Mouse (Mus musculus) limb, embryonic 10.5 days (tissue): ENCODE results near the gene Nat8f3. TPM values are rescaled to one million over a fixed set of nuclear protein-coding genes. Genes with fewer than 3 reads are reported as not detected.
"Not testable (repeated sequence)": the region's sequence is repeated elsewhere in the genome, so short reads cannot be mapped to it uniquely, and the experiment has no call there.

Experiments
- DNase-seq: peaks from one replicate; pipeline ENCODE4 v3.0.0-alpha.2; 2017; ENCODE audit warnings: low spot score
- H3K27ac ChIP-seq: fragments of 300-500 bp; sonication (generic); 2 replicates; pipeline ENCODE4 v1.5.1; 2016; ENCODE audit warnings: mild to moderate bottlenecking
- H3K27me3 ChIP-seq: fragments of 300-500 bp; sonication (generic); 2 replicates; pipeline ENCODE4 v1.6.1; 2016; ENCODE audit warnings: low read depth, mild to moderate bottlenecking; ENCODE audit not compliant: poor library complexity, severe bottlenecking
- H3K36me3 ChIP-seq: fragments of 300-500 bp; sonication (generic); 2 replicates; pipeline ENCODE4 v1.6.1; 2016; ENCODE audit warnings: mild to moderate bottlenecking, moderate library complexity
- H3K4me1 ChIP-seq: fragments of 300-500 bp; sonication (generic); 2 replicates; pipeline ENCODE4 v1.6.1; 2016
- H3K4me3 ChIP-seq: fragments of 300-500 bp; sonication (generic); 2 replicates; pipeline ENCODE4 v1.5.1; 2016; ENCODE audit warnings: mild to moderate bottlenecking, moderate library complexity
- H3K9me3 ChIP-seq: fragments of 300-500 bp; sonication (generic); replicated peaks from 2 replicates; pipeline ENCODE4 v1.6.1; 2016; ENCODE audit warnings: mild to moderate bottlenecking
- WGBS: fragments of 180-500 bp; shearing (Covaris S2); methylation state at CpG from one replicate; pipeline ENCODE4 v1.1.7; 2016; 5-methylcytosine and 5-hydroxymethylcytosine counted together
- polyA plus RNA-seq: library from polyadenylated mRNA; unstranded; fragments of >200 nt; fragmentation: Nextera tagmentation; extraction: Ambion mirVana; gene quantifications from 2 replicates; pipeline ENCODE4 v1.2.1, GENCODE M21; 2016

Nat8f3 gene
- polyA plus RNA-seq = 0.11 and 0.21 TPM in 2 replicates

DNA sequence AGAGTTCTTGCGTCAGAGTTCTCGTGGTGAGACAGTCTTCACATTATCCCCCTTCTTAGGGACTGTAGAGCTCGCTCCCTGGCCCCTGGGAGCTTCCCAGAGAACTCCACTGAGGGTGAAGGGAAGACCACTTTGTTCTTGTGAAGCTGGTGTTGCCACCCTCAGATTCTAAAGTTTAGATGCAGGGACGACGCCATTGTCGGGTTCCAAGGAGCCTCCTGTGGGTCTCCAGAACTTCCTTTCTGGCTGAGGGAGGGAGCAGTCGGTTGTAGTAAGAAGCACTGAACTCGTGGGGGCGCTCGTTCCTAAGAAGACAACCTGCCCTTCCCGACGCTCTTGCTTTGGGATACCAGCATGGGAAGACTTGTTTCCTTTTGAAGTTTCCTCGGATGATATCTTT, at the start of gene Nat8f3:
TSS of gene Nat8f3 (minus strand) at position 223 of the 400 bp plus-strand sequence.
- not testable (repeated sequence) for H3K27ac ChIP-seq, H3K36me3 ChIP-seq, H3K4me3 ChIP-seq, H3K27me3 ChIP-seq, H3K9me3 ChIP-seq, H3K4me1 ChIP-seq, DNase-seq
- 64% methylated on average over 13 of the region's 13 CpGs for WGBS

DNA sequence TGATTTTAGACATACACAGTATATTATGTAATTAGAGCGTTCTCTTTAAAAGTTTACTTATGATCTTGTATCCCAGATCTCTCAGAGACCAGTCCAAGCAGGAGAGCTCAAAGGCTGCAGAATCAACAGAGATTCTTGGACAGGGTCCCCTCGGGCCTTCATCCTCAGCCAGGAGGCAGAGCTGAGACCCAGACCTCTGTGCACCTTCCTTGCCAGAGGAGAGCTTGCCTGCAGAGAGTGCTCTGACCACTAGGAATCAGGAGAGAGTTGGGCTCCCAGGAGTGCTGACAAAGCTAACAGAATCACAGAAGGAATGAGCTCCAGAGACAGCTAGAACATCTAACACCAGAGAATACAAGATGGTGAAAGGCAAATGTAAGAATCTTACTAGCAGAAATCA, 47.8 kb upstream of the Nat8f3 start:
- DNase-seq = no peak
- WGBS = 84% methylated on average over 2 of the region's 2 CpGs

DNA sequence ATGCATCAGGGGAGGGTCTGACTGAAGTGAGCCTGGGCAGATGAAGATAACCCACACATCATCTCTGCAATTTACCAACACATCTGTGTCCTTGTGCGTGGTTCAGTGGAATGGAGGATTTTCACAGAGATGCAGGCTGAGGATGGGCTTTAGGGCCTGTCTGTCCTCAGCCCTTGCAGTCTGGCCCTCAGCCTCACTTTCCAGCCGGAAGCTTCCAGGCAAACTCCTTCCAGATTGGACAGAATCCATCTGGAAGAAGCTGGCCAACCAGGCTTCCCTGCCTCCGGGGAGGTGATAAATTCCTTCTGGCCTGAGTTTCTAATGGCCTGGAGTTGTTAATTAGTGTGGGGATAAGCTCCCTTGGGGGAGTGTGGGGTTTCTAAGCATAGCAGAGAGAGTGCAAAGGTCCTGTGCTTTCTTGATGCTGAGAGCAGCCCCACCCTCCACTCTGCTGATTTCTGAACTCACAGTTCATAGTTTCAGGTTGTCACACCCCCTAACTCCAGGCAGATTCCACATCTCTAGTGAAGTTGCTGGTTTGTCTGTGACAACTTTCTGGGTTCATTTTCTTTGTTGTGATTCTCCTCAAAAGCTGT, 45.5 kb upstream of the Nat8f3 start:
- not testable (repeated sequence) for DNase-seq, H3K27me3 ChIP-seq, H3K27ac ChIP-seq, H3K4me3 ChIP-seq, H3K9me3 ChIP-seq, H3K36me3 ChIP-seq, H3K4me1 ChIP-seq
- WGBS = 61% methylated on average over 3 of the region's 3 CpGs

More for the DNA sequence above, 47.8 kb upstream of the Nat8f3 start:
- H3K27ac ChIP-seq = no peak overlapping the region
- no peaks in the 10 kb centered on the region for H3K27me3 ChIP-seq
- no peak overlapping the region for H3K4me3 ChIP-seq
- no peaks in the 10 kb centered on the region for H3K4me1 ChIP-seq
- no peaks in the 10 kb centered on the region for H3K9me3 ChIP-seq
- H3K36me3 ChIP-seq = no peaks in the 10 kb centered on the region

DNA sequence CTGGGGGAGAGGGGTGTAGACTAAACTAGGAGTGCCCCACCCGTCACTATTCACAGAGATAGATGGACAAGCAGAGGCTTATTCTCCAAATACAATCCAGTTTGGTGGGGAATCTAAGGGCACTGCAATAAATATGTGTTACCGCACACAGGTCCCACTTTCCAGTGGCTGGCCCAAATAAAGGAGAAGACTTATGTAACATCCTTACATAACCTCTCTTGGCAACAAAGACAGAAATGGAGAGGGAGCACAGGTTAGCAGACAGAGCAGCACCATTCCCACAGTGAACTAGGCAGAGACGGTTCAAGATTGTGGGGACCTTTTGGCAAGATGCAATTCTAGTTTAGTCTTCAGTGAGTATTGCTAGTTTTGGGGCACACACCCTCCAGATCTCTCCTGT, 45.0 kb upstream of the Nat8f3 start:
- 92% methylated on average over 3 of the region's 3 CpGs for WGBS

DNA sequence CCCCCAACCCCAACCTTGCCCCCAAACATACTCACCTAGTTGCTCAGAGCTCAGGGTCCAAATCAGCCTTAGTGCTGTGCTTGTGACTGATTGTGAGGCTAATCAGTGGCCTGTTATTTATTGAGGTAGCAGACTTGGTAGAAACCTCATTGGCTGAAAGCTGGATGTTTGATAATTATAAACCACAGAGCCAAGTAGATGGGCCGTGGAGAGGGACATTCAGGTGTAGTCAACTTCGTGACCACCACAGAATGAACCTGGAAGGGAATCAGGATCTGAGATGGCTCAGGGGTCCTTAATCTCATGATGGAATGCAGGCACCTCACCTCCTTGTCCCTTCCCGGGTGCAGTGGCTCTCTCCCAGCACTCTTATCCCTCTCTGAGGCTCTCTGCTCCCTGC, 44.2 kb upstream of the Nat8f3 start:
- H3K4me1 ChIP-seq, H3K9me3 ChIP-seq, H3K27me3 ChIP-seq, H3K4me3 ChIP-seq, DNase-seq, H3K36me3 ChIP-seq, H3K27ac ChIP-seq: not testable (repeated sequence)
- WGBS = 67% methylated on average over 3 of the region's 3 CpGs

More for the DNA sequence above, 45.0 kb upstream of the Nat8f3 start:
- not testable (repeated sequence) for DNase-seq, H3K9me3 ChIP-seq, H3K4me1 ChIP-seq, H3K36me3 ChIP-seq, H3K27ac ChIP-seq, H3K27me3 ChIP-seq, H3K4me3 ChIP-seq

DNA sequence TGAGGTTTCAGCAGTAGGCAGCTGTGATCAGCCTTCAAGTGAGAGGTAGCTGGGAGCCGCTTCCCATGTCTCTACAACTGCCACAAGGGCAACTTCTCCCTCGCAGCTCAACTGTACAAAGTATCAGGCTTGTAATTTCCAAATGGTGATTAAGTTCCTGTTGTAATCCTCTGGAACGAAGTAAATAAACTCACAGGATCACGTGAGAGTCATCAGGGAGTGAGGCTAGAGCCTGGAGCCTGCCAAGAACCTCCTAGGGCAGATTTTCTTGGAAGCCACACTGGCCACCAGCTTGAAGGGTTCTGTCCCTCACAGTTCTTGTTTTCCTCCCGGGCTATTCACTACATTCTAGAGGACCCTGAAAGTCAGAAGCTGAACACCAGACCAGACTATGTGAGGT, 37.6 kb upstream of the Nat8f3 start:
- H3K27me3 ChIP-seq, H3K4me3 ChIP-seq, DNase-seq, H3K9me3 ChIP-seq, H3K36me3 ChIP-seq, H3K27ac ChIP-seq, H3K4me1 ChIP-seq: not testable (repeated sequence)
- WGBS = 79% methylated on average over 5 of the region's 5 CpGs

DNA sequence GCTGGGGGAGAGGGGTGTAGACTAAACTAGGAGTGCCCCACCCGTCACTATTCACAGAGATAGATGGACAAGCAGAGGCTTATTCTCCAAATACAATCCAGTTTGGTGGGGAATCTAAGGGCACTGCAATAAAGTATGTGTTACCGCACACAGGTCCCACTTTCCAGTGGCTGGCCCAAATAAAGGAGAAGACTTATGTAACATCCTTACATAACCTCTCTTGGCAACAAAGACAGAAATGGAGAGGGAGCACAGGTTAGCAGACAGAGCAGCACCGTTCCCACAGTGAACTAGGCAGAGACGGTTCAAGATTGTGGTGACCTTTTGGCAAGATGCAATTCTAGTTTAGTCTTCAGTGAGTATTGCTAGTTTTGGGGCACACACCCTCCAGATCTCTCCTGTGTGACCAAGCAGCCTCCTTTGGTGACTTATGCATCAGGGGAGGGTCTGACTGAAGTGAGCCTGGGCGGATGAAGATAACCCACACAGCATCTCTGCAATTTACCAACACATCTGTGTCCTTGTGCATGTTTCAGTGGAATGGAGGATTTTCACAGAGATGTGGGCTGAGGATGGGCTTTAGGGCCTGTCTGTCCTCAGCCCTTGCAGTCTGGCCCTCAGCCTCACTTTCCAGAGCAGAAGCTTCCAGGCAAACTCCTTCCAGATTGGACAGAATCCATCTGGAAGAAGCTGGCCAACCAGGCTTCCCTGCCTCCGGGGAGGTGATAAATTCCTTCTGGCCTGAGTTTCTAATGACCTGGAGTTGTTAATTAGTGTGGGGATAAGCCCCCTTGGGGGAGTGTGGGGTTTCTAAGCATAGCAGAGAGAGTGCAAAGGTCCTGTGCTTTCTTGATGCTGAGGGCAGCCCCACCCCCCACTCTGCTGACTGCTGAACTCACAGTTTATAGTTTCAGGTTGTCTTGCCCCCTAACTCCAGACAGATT, 2.2 kb downstream of the Nat8f3 start:
- DNase-seq, H3K4me3 ChIP-seq, H3K27me3 ChIP-seq, H3K36me3 ChIP-seq, H3K27ac ChIP-seq, H3K4me1 ChIP-seq, H3K9me3 ChIP-seq: not testable (repeated sequence)
- 74% methylated on average over 6 of the region's 6 CpGs for WGBS

DNA sequence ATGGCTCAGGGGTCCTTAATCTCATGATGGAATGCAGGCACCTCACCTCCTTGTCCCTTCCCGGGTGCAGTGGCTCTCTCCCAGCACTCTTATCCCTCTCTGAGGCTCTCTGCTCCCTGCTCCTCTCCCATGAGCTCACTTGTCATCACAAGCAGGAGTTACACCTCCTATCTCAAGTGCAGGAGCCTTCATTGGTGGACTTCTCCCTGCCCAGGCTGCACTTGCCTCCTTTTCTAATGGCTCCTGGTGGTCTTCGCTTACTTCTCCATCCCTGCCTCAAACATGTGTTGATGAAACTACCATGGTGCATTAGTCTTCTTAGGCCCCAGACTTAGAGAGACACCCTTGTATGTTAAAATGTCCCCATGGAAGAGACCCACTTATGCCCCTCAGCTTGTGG, 2.9 kb downstream of the Nat8f3 start:
- DNase-seq, H3K36me3 ChIP-seq, H3K27ac ChIP-seq, H3K27me3 ChIP-seq, H3K9me3 ChIP-seq, H3K4me3 ChIP-seq, H3K4me1 ChIP-seq: not testable (repeated sequence)
- WGBS = 75% methylated on average over 2 of the region's 2 CpGs

DNA sequence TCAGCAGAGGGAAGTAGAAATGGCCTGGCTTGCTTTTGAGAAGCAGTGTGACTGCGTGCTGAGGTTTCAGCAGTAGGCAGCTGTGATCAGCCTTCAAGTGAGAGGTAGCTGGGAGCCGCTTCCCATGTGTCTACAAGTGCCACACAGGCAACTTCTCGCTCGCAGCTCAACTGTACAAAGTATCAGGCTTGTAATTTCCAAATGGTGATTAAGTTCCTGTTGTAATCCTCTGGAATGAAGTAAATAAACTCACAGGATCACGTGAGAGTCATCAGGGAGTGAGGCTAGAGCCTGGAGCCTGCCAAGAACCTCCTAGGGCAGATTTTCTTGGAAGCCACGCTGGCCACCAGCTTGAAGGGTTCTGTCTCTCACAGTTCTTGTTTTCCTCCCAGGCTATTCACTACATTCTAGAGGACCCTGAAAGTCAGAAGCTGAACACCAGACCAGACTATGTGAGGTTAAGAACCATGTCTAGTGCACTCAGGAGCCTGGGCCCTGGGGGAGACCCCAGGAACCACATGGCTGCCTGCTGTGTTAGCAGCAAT, 9.8 kb downstream of the Nat8f3 start:
- DNase-seq = not testable (repeated sequence)

DNA sequence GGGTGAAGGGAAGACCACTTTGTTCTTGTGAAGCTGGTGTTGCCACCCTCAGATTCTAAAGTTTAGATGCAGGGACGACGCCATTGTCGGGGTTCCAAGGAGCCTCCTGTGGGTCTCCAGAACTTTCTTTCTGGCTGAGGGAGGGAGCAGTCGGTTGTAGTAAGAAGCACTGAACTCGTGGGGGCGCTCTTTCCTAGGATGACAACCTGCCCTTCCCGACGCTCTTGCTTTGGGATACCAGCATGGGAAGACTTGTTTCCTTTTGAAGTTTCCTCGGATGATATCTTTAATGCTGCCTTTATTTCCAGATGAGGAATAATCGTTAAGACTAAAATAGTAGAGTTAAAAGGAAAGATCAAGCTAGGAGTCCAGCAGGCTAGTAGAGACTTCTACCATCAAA, 52.4 kb downstream of the Nat8f3 start, which contains the start of gene Nat8f7:
TSS of gene Nat8f7 (minus strand) at position 101 of the 400 bp plus-strand sequence.
- H3K36me3 ChIP-seq, H3K27ac ChIP-seq, H3K4me3 ChIP-seq, H3K4me1 ChIP-seq, DNase-seq, H3K9me3 ChIP-seq, H3K27me3 ChIP-seq: not testable (repeated sequence)
- 85% methylated on average over 10 of the region's 10 CpGs for WGBS

More for the DNA sequence above, 9.8 kb downstream of the Nat8f3 start:
- WGBS = 66% methylated on average over 3 of the region's 6 CpGs
- H3K27ac ChIP-seq, H3K4me1 ChIP-seq, H3K4me3 ChIP-seq, H3K27me3 ChIP-seq, H3K36me3 ChIP-seq, H3K9me3 ChIP-seq: not testable (repeated sequence)

DNA sequence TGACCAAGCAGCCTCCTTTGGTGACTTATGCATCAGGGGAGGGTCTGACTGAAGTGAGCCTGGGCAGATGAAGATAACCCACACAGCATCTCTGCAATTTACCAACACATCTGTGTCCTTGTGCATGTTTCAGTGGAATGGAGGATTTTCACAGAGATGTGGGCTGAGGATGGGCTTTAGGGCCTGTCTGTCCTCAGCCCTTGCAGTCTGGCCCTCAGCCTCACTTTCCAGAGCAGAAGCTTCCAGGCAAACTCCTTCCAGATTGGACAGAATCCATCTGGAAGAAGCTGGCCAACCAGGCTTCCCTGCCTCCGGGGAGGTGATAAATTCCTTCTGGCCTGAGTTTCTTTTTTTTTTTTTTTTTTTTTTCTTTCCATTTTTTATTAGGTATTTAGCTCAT, 55.9 kb downstream of the Nat8f3 start:
- not testable (repeated sequence) for DNase-seq, H3K4me3 ChIP-seq, H3K36me3 ChIP-seq, H3K27ac ChIP-seq, H3K9me3 ChIP-seq, H3K4me1 ChIP-seq, H3K27me3 ChIP-seq
- 89% methylated on average over 1 of the region's 1 CpGs for WGBS

DNA sequence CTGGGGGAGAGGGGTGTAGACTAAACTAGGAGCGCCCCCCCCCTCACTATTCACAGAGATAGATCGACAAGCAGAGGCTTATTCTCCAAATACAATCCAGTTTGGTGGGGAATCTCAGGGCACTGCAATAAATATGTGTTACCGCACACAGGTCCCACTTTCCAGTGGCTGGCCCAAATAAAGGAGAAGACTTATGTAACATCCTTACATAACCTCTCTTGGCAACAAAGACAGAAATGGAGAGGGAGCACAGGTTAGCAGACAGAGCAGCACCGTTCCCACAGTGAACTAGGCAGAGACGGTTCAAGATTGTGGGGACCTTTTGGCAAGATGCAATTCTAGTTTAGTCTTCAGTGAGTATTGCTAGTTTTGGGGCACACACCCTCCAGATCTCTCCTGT, 56.3 kb downstream of the Nat8f3 start:
- WGBS = 94% methylated on average over 5 of the region's 5 CpGs
- not testable (repeated sequence) for H3K4me1 ChIP-seq, H3K36me3 ChIP-seq, H3K27ac ChIP-seq, DNase-seq, H3K9me3 ChIP-seq, H3K27me3 ChIP-seq, H3K4me3 ChIP-seq

DNA sequence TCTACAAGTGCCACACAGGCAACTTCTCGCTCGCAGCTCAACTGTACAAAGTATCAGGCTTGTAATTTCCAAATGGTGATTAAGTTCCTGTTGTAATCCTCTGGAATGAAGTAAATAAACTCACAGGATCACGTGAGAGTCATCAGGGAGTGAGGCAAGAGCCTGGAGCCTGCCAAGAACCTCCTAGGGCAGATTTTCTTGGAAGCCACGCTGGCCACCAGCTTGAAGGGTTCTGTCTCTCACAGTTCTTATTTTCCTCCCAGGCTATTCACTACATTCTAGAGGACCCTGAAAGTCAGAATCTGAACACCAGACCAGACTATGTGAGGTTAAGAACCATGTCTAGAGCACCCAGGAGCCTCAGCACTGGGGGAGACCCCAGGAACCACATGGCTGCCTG, 63.6 kb downstream of the Nat8f3 start:
- H3K27ac ChIP-seq, H3K27me3 ChIP-seq, H3K36me3 ChIP-seq, H3K4me3 ChIP-seq, DNase-seq, H3K9me3 ChIP-seq, H3K4me1 ChIP-seq: not testable (repeated sequence)
- 87% methylated on average over 2 of the region's 4 CpGs for WGBS
